Mouse (Mus musculus): Measurements from ENCODE around the gene Susd1.
"Not testable (repeated sequence)": the region's sequence is repeated elsewhere in the genome, so short reads cannot be mapped to it uniquely, and the experiment has no call there.

Susd1 gene

GRCm38 (mm10) chr4:59319136-59319941 lies 119.1 kb downstream of the Susd1 start:
- DNase-seq, result no peak

GRCm38 (mm10) chr4:59318602-59319001 lies 119.8 kb downstream of the Susd1 start:
- DNase-seq, result no peak

GRCm38 (mm10) chr4:59315553-59316405 lies 122.7 kb downstream of the Susd1 start:
- DNase-seq, result no peak

- DNase-seq, result no peak
These were observed 123.4 kb downstream of the Susd1 start for GRCm38 (mm10) chr4:59314939-59315552.

- no peak for DNase-seq
These were observed 125.5 kb downstream of the Susd1 start for GRCm38 (mm10) chr4:59312945-59313344.

GRCm38 (mm10) chr4:59310590-59310989 lies 127.8 kb downstream of the Susd1 start:
- no peak for DNase-seq

- DNase-seq, result no peak
These were observed 130.4 kb downstream of the Susd1 start for GRCm38 (mm10) chr4:59307841-59308589.

GRCm38 (mm10) chr4:59302387-59302786 lies 136.0 kb downstream of the Susd1 start:
- no peak for DNase-seq

GRCm38 (mm10) chr4:59301025-59301815 lies 137.2 kb downstream of the Susd1 start:
- no peak for DNase-seq

- no peak for DNase-seq
These were observed 139.5 kb downstream of the Susd1 start for GRCm38 (mm10) chr4:59298719-59299496.

GRCm38 (mm10) chr4:59295127-59295526 lies 143.3 kb downstream of the Susd1 start:
- no peak for DNase-seq

GRCm38 (mm10) chr4:59294661-59295060 lies 143.8 kb downstream of the Susd1 start:
- DNase-seq, result no peak

- no peak for DNase-seq
These were observed 146.3 kb downstream of the Susd1 start for GRCm38 (mm10) chr4:59291914-59292718.

GRCm38 (mm10) chr4:59290972-59291576 lies 147.4 kb downstream of the Susd1 start:
- no peak for DNase-seq

GRCm38 (mm10) chr4:59287103-59287502 lies 151.3 kb downstream of the Susd1 start:
- peak in 1 of 2 experiments; percentile 22 for DNase-seq

- DNase-seq, result not testable (repeated sequence)
These were observed 152.1 kb downstream of the Susd1 start for GRCm38 (mm10) chr4:59286351-59286750.

- peak in 1 of 2 experiments; percentile 5 for DNase-seq
These were observed 155.5 kb downstream of the Susd1 start for GRCm38 (mm10) chr4:59282699-59283487.

GRCm38 (mm10) chr4:59282137-59282536 lies 156.3 kb downstream of the Susd1 start:
- no peak for DNase-seq

- no peak for DNase-seq
These were observed 157.6 kb downstream of the Susd1 start for GRCm38 (mm10) chr4:59280876-59281275.
